Mouse (Mus musculus): Measurements from ENCODE around the gene Actrt3.

DNA sequence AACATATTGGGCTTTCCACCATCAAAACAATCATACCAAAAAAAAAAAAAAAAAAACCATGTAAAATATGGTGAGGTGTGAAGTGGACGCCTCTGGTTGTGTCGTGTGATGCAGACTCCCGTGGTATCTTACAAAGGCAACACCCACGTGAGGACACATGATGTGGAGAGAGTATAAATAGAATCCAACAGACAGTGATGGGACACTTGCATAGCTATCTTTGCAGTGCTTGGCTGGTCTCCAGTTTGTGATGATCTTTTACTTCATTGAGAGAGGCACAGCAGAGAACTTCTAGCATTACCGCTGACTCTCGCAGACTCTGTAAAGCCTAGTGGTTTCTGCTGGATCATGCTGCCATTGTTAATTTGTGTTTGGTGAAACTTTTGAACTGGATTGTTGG lies 10.9 kb downstream of the Actrt3 start:
- TF ChIP-seq CTCF (IDR thresholded peaks at IDR 0.05; ENCODE audit: borderline replicate concordance, insufficient read depth, low read depth, low read length) (no peak), POLR2A (IDR thresholded peaks at IDR 0.05; ENCODE audit: borderline replicate concordance, insufficient read depth, low read length) (no peak)
